Mouse (Mus musculus): ENCODE measurements around the gene Ppp1r2. TPM values are rescaled to one million over a fixed set of nuclear protein-coding genes. Genes with fewer than 3 reads are reported as not detected.

Ppp1r2 gene
- total and polyA plus RNA-seq, 3 experiments = 71.5 to 82.0 (median 81.2) TPM

DNA sequence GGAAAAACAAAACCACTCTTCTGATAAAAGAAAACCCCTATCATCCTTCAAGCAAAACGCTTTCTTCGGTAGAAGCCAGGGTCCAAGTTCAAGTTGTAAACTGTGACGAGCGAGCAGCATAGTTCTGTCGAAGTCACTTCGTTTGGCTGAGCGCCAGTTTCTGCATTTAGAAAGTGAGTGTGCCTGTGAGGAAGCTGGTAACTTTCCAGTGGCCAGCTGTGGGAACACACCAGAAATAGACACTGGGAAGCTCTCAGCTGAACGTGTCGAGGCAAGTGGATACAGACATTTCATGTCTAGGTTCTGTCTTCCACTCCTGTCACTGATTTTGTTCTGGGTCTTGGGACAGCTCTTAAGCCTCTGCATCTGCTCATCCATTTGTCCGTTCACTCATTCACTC lies 15.2 kb upstream of the Ppp1r2 start:
- DNase-seq = peak; percentile 88

DNA sequence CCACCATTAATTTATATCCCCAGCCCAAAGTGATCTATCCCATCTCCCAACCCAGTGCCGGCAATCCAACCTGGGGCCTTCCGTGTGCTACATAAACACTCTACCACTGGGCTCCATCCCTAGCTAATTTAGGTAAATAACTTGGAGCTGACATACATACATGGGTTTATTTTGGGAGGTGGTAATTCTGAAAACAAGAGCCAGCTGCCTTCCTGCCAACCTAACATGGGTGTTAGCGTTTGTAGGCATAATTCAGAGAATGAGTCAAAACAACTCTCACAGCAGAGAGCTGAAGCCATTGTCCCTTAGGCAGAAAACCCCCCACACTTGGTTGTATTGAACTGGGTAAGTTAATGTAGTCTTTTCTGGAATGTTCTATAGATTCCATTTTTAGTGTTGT lies 12.6 kb upstream of the Ppp1r2 start:
- no peak for DNase-seq

- DNase-seq = no peak
Measured at GRCm38 (mm10) chr16:31286801-31287488, 11.9 kb upstream of the Ppp1r2 start.

- no peak for DNase-seq
Measured at GRCm38 (mm10) chr16:31281981-31282380, 6.9 kb upstream of the Ppp1r2 start.

GRCm38 (mm10) chr16:31280176-31280575 lies 5.1 kb upstream of the Ppp1r2 start:
- DNase-seq = no peak

GRCm38 (mm10) chr16:31278581-31278980 lies 3.5 kb upstream of the Ppp1r2 start:
- peak; percentile 34 for DNase-seq

- DNase-seq = no peak
Measured at GRCm38 (mm10) chr16:31278081-31278480, 3.0 kb upstream of the Ppp1r2 start.

- DNase-seq = no peak
Measured at GRCm38 (mm10) chr16:31276962-31277361, 1.9 kb upstream of the Ppp1r2 start.

- peak; percentile 83 for DNase-seq
Measured at GRCm38 (mm10) chr16:31276539-31276938, 1.5 kb upstream of the Ppp1r2 start.

DNA sequence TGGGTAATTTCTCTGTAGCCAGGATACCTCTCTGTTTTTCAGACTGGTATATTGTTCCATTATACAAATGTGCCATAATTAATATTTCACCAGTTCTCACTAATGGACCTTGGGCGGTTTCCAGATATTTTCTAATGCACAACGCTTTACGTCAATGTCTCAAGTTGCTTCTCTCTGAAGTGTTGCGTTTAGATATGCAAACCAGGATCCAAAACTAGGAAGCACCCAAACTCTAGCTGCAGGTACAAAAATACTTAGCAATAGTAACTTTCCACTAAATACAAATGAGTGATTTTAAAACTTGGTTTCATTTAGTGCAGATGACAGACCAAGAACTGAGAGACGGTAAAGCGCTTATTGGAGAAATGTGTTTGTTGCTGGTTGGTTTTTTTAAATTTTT lies 993 bp downstream of the Ppp1r2 start:
- no peak for DNase-seq

GRCm38 (mm10) chr16:31266692-31267091 lies 8.4 kb downstream of the Ppp1r2 start:
- DNase-seq = no peak

- peak; percentile 53 for DNase-seq
Measured at GRCm38 (mm10) chr16:31256151-31256550, 18.9 kb downstream of the Ppp1r2 start.

DNA sequence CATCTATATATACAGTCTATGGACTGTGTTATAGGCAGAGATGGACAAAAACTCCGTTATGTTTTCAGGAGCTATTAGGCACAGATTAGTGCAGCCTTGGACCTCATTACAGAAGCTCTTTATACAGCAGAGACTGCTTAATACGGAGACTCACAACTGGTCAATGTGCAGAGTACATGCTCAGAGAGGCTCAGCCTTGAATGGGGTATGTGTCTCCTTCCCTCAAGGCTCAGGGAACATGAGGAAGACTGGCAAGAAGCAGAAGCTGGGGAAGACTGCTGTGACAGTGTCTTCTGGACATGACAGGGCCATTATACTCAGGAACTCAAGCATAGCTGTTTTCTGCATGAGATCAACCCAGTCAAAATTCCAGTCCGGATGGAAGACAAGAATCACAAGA lies 19.4 kb downstream of the Ppp1r2 start:
- DNase-seq = no peak

- no peak for DNase-seq
Measured at GRCm38 (mm10) chr16:31249401-31249800, 25.7 kb downstream of the Ppp1r2 start.

DNA sequence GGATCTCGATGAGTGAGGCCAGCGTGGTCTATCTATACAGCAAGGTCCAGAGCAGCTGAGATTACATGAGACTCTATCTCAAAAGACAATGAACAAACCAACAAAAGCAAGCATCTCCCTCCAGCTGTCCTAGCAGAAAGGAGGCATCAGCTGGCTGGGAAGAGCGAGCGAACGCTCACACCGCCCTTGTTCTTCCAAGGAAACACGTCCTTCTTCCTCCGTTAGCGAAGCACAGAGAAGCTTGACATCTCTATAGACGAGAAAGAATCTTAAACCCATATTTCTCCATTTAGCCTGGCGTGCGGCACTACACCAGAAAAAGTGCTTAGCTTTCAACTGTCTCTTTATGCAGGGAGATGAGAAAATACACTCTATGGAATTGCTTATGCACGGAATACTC lies 26.4 kb downstream of the Ppp1r2 start:
- no peak for DNase-seq

GRCm38 (mm10) chr16:31247442-31247841 lies 27.6 kb downstream of the Ppp1r2 start:
- DNase-seq = no peak

DNA sequence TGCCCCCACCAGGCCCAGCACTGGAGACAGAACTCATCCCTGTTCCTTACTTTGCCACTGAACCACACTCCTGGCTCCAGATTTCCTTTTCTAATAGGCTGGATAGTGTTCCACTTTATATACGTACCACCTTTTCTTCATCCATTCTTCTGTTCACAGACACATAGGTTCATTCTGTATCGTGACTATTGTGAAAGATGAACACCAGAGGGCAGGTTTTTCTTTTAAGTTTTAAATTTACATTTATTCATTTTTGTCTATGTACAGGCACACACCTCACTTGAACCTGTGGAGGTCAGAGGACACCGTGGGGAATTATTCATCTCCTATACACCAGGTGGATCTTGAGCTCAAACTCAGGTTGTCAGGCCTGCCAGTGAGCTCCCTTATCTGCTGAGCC lies 31.0 kb downstream of the Ppp1r2 start:
- DNase-seq = no peak

DNA sequence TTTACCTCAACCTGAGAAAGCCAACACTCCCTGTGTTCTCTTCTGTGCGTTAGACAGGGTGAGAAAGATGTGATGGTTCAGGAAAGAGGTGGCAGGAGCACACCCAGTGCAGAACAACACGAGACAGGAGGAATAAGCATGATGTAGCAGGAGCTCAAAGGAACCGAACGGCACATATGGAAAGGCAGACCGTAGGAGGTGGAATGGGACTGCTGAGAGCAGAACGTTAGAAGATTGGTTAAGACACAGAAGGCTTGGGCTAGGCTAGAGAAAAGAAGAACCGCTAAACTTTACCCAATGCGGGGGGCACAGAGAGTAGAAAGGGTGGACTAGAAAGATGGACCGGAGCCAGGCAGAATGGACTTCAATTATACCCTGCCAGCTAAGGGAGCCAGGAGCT lies 33.6 kb downstream of the Ppp1r2 start:
- DNase-seq = no peak

- no peak for DNase-seq
Measured at GRCm38 (mm10) chr16:31240569-31240968, 34.5 kb downstream of the Ppp1r2 start.

DNA sequence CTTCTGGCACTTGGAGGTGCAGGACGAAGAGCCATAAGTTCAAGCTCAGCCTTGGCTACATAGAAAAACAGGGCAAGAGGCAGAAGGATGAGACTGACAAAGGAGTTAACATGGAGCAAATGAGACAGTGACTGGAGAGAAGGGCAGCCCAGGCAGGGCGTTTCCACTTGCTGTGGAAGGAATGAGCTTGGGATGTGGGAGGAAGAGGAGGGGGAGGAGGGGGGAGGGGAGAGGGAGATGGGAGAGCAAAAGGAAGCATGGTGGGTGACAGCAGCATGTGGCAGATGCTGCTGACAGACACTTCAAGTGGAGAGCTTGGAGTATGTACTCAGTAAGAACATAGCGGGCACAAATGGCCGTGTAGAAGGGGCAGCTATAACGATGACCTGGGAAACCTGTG lies 36.8 kb downstream of the Ppp1r2 start:
- DNase-seq = no peak

DNA sequence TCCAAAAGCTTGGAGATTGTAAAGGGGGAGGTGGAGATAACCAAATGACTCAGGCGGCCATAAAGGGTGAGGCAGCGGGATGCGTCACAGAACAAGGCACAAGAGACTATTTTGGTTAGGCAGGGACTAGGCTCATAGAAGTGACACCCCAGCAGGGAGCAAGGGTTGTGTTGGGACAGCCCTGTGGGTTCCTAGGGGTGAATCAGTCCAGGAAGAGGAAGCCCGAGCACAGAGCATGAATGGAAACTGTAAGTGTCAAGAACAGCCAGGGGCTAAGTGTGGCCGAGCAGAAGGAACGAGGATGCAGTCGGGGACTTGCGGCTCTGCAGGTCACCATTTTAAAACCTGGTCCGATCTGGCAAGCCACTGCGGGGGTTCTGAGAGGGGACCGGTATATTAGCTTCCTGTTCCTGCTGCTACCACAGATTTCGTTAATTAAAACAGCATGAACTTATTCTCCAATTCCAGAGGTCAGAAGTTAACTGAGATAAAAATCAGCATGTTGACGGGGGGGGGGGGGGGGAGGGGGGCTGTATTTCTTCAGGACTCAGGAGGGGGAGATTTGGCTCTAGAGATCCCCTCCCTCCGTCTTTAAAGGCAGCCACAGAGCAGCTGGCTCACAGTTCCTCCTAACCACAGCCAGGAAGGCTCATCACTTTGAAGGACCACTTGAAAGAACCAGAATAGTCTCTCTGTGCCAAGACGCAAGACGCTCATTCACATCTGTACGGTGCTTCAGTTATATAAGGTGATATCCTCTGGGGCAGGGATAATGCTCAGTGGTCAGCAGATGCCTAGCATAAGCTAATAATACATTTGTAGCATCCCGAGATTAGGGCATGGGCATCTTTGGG lies 39.4 kb downstream of the Ppp1r2 start:
- DNase-seq = peak; percentile 51

- DNase-seq = no peak
Measured at GRCm38 (mm10) chr16:31234808-31235456, 40.1 kb downstream of the Ppp1r2 start.

- DNase-seq = no peak
Measured at GRCm38 (mm10) chr16:31234356-31234755, 40.7 kb downstream of the Ppp1r2 start.
